20 mouse cellular contexts compared by ENCODE assay signal in the genomic region with DNA sequence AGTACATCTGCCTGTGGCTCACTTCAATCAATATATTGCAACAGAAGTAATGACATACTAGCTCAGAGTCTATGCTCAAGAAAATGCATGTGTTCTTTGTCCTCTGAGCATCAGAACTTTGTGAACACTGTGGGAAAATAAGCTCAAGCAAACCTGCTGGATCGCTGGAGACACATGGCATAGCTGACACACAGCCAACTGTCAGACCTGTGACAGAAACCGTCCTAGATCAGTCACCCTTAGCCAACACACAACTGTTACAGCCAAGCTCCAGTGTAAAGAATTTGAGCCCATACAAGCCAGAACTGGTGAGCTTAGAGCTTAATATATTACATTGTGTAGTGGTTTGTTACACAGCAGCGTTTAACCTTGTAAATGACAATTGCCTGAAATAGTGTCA. TPM values are rescaled to one million over a fixed set of nuclear protein-coding genes. Genes with fewer than 3 reads are reported as not detected.
DNase-seq lines count a peak whose midpoint lies in the region; ATAC-seq lines count a peak whose summit lies in the region.
"Had no signal": no experiment of that assay in that cellular context is flagged by ENCODE, and none has a peak within 500 bp of the region (broad histone marks: within the 10 kb centered on the region; RNA-seq: fewer than 3 reads in every experiment).

No protein-coding gene starts in this region.

- peak; percentile 5; the same call in 1 of the 2 replicates for ATAC-seq in frontal cortex, adult (ENCODE audit: low TSS enrichment)
- ATAC-seq: forebrain, postnatal 0 days; hindbrain, embryonic 16.5 days; liver, embryonic 12.5 days; liver, postnatal 0 days; midbrain, embryonic 16.5 days had no signal

- DNase-seq in frontal cortex, postnatal 14 days (ENCODE audit: low spot score in 2 of 2) = no peak
- peak; percentile 52 to 63 for DNase-seq in cerebellum, adult 18-20 months
- peak; percentile 48 to 63 for DNase-seq in cerebellum, postnatal 10 days
- DNase-seq in spleen, postnatal 4 days (ENCODE audit: low spot score in 2 of 2) = no peak
- no peak for DNase-seq in urinary bladder, postnatal 25 days (ENCODE audit: low spot score)
- DNase-seq in adrenal gland, postnatal 4 days (ENCODE audit: low spot score in 2 of 2) = no peak
- DNase-seq: forebrain, postnatal 0 days; gastrocnemius, postnatal 25 days; heart, adult 11 months; kidney, adult 18-20 months; kidney, postnatal 25 days; liver, postnatal 0 days; lung, postnatal 36 days; right cerebral cortex, postnatal 4 days had no signal

RNA-seq across cellular contexts. Expression of a gene that starts 45.1 kb away (rescaled TPM):
- 1 to 10 TPM in 1 of 2 experiments, under 1 TPM in 1; 0.98 to 1.4 TPM for total RNA-seq in adrenal gland, postnatal 4 days (2021)
- total RNA-seq: megakaryocyte, adult 5-6 weeks; neutrophil, adult 5-6 weeks had no signal

Comparison
In these comparisons a context has a peak if more than half of its experiments do, and no peak if none do; other contexts are left out.
1. DNase-seq: peak in cerebellum, adult 18-20 months (2 of 2) and cerebellum, postnatal 10 days (2 of 2); none in frontal cortex, postnatal 14 days (0 of 2), spleen, postnatal 4 days (0 of 2), urinary bladder, postnatal 25 days (single experiment) and adrenal gland, postnatal 4 days (0 of 2).